Mouse (Mus musculus) CD4-positive, CD25-positive, alpha-beta regulatory T cell, adult 4 months (primary cell): ENCODE measurements around the gene Nrxn1. TPM values are rescaled to one million over a fixed set of nuclear protein-coding genes. Genes with fewer than 3 reads are reported as not detected.

Experiments used
- ATAC-seq: one replicate; pipeline ENCODE4 v1.8.0; 2017
- polyA plus RNA-seq, 2 experiments: library from polyadenylated mRNA; unstranded; fragments of 100-300 nt; shearing (Covaris generic); gene quantifications; one replicate each; pipeline ENCODE4 v1.2.1; 2017

Gene Nrxn1
- polyA plus RNA-seq, 2 experiments from 2014 or later: 0.34 TPM; not detected in 1

- no peak for ATAC-seq
These were observed 438.4 kb downstream of the Nrxn1 start for GRCm38 (mm10) chr17:90654506-90654905.

GRCm38 (mm10) chr17:90653347-90653746 lies 439.5 kb downstream of the Nrxn1 start:
- ATAC-seq: no peak

GRCm38 (mm10) chr17:90650279-90650678 lies 442.6 kb downstream of the Nrxn1 start:
- no peak for ATAC-seq

- ATAC-seq: no peak
These were observed 453.8 kb downstream of the Nrxn1 start for GRCm38 (mm10) chr17:90638970-90639524.

- ATAC-seq: no peak
These were observed 454.6 kb downstream of the Nrxn1 start for GRCm38 (mm10) chr17:90638183-90638727.

GRCm38 (mm10) chr17:90631371-90631770 lies 461.5 kb downstream of the Nrxn1 start:
- no peak for ATAC-seq

GRCm38 (mm10) chr17:90629851-90630250 lies 463.0 kb downstream of the Nrxn1 start:
- no peak for ATAC-seq

- peak; percentile 29 for ATAC-seq
These were observed 464.4 kb downstream of the Nrxn1 start for GRCm38 (mm10) chr17:90628469-90628868.

GRCm38 (mm10) chr17:90628004-90628403 lies 464.9 kb downstream of the Nrxn1 start:
- no peak for ATAC-seq

- ATAC-seq: no peak
These were observed 465.5 kb downstream of the Nrxn1 start for GRCm38 (mm10) chr17:90627395-90627794.

GRCm38 (mm10) chr17:90624591-90625266 lies 468.1 kb downstream of the Nrxn1 start:
- no peak for ATAC-seq

GRCm38 (mm10) chr17:90621828-90622227 lies 471.0 kb downstream of the Nrxn1 start:
- no peak for ATAC-seq

- no peak for ATAC-seq
These were observed 477.9 kb downstream of the Nrxn1 start for GRCm38 (mm10) chr17:90615019-90615418.

GRCm38 (mm10) chr17:90607427-90607806 lies 485.5 kb downstream of the Nrxn1 start:
- ATAC-seq: no peak

- no peak for ATAC-seq
These were observed 486.0 kb downstream of the Nrxn1 start for GRCm38 (mm10) chr17:90606718-90607426.

GRCm38 (mm10) chr17:90599570-90600524 lies 493.0 kb downstream of the Nrxn1 start:
- no peak for ATAC-seq

GRCm38 (mm10) chr17:90594798-90595533 lies 497.9 kb downstream of the Nrxn1 start:
- ATAC-seq: no peak

- no peak for ATAC-seq
These were observed 506.0 kb downstream of the Nrxn1 start for GRCm38 (mm10) chr17:90586891-90587290.

- ATAC-seq: peak; percentile 56
These were observed 508.1 kb downstream of the Nrxn1 start for GRCm38 (mm10) chr17:90584666-90585195.

GRCm38 (mm10) chr17:90583826-90584534 lies 508.9 kb downstream of the Nrxn1 start:
- peak; percentile 57 for ATAC-seq

GRCm38 (mm10) chr17:90583196-90583595 lies 509.7 kb downstream of the Nrxn1 start:
- ATAC-seq: no peak
